Mouse (Mus musculus) stomach, embryonic 14.5 days (tissue): Measurements from ENCODE around the gene Prpf3. TPM values are rescaled to one million over a fixed set of nuclear protein-coding genes. Genes with fewer than 3 reads are reported as not detected.
"Not testable (repeated sequence)": the region's sequence is repeated elsewhere in the genome, so short reads cannot be mapped to it uniquely, and the experiment has no call there.

Experiments used
- ATAC-seq: fragments of 200-750 bp; cut with Nextera tagmentation; 2 replicates; pipeline ENCODE4 v1.8.0; 2017; ENCODE audit warnings: low read depth, moderate TSS enrichment; ENCODE audit not compliant: insufficient number of reproducible peaks, insufficient read depth, low FRiP score
- H3K27ac ChIP-seq: fragments of 300-500 bp; sonication (generic); 2 replicates; pipeline ENCODE4 v1.5.1; 2014; ENCODE audit warnings: mild to moderate bottlenecking, low read length, moderate library complexity, mixed read lengths
- H3K27me3 ChIP-seq: fragments of 300-500 bp; sonication (generic); 2 replicates; pipeline ENCODE4 v1.6.1; 2014; ENCODE audit warnings: low read length, control low read depth, mixed read lengths; ENCODE audit not compliant: control insufficient read depth, insufficient read depth
- H3K36me3 ChIP-seq: fragments of 300-500 bp; sonication (generic); 2 replicates; pipeline ENCODE4 v1.6.1; 2014; ENCODE audit warnings: mild to moderate bottlenecking, control low read depth, low read length, moderate library complexity, mixed read lengths; ENCODE audit not compliant: control insufficient read depth, insufficient read depth
- H3K4me1 ChIP-seq: fragments of 300-500 bp; sonication (generic); 2 replicates; pipeline ENCODE4 v1.6.1; 2014; ENCODE audit warnings: low read length, control low read depth, mixed read lengths; ENCODE audit not compliant: control insufficient read depth, insufficient read depth
- H3K4me2 ChIP-seq: fragments of 300-500 bp; sonication (generic); replicated peaks from 2 replicates; pipeline ENCODE4 v1.6.1; 2014; ENCODE audit warnings: low read depth, low read length, control low read depth
- H3K4me3 ChIP-seq: fragments of 300-500 bp; sonication (generic); 2 replicates; pipeline ENCODE4 v1.5.1; 2014; ENCODE audit warnings: low read depth, low read length, control low read depth
- H3K9ac ChIP-seq: fragments of 300-500 bp; sonication (generic); replicated peaks from 2 replicates; pipeline ENCODE4 v1.6.1; 2014; ENCODE audit warnings: low read depth, mild to moderate bottlenecking, control low read depth, low read length, moderate library complexity, mixed read lengths
- H3K9me3 ChIP-seq: fragments of 300-500 bp; sonication (generic); 2 replicates; pipeline ENCODE4 v1.6.1; 2016; ENCODE audit warnings: low read depth, low read length, control low read depth; ENCODE audit not compliant: control insufficient read depth
- WGBS: fragments of 180-500 bp; shearing (Covaris S2); extraction: QIAGEN DNeasy Blood & Tissue Kit; methylation state at CpG from one replicate; pipeline ENCODE4 v1.1.7; 2014; 5-methylcytosine and 5-hydroxymethylcytosine counted together
- polyA plus RNA-seq: library from polyadenylated mRNA; unstranded; fragments of >200 nt; fragmentation: Nextera tagmentation; extraction: Ambion mirVana; gene quantifications from 2 replicates; pipeline ENCODE4 v1.2.1, GENCODE M21; 2014

Prpf3 gene
- polyA plus RNA-seq, 1 experiment from 2014 or later, result 55.5 TPM

- H3K27me3 ChIP-seq, result no peaks in the 10 kb centered on the region
- H3K36me3 ChIP-seq, result peaks cover 33% of the 10 kb centered on the region
- no peak for ATAC-seq
- no peak overlapping the region for H3K9ac ChIP-seq
- H3K27ac ChIP-seq, result no peak overlapping the region
- no peaks in the 10 kb centered on the region for H3K9me3 ChIP-seq
- WGBS, result 88% methylated on average over 5 of the region's 5 CpGs
- no peak overlapping the region for H3K4me2 ChIP-seq
- H3K4me1 ChIP-seq, result peaks cover 6% of the 10 kb centered on the region; the same call in 1 of the 2 replicates
- no peak overlapping the region for H3K4me3 ChIP-seq
These were observed 10.4 kb upstream of the Prpf3 start for GRCm38 (mm10) chr3:95866071-95866470.

GRCm38 (mm10) chr3:95865571-95865970 is 9.9 kb upstream of the Prpf3 start:
- 91% methylated on average over 20 of the region's 20 CpGs for WGBS
- Histone ChIP-seq H3K4me3 (no peak overlapping the region), H3K9me3 (no peaks in the 10 kb centered on the region), H3K27ac (no peak overlapping the region), H3K4me1 (peaks cover 4% of the 10 kb centered on the region; the same call in 1 of the 2 replicates), H3K27me3 (no peaks in the 10 kb centered on the region), H3K4me2 (no peak overlapping the region), H3K9ac (no peak overlapping the region), H3K36me3 (peaks cover 33% of the 10 kb centered on the region)
- ATAC-seq, result no peak

- H3K9me3 ChIP-seq, result no peaks in the 10 kb centered on the region
- H3K27ac ChIP-seq, result no peak overlapping the region
- no peak overlapping the region for H3K4me3 ChIP-seq
- no peak overlapping the region for H3K9ac ChIP-seq
- H3K4me1 ChIP-seq, result no peaks in the 10 kb centered on the region
- no peak for ATAC-seq
- peaks cover 33% of the 10 kb centered on the region for H3K36me3 ChIP-seq
- no peak overlapping the region for H3K4me2 ChIP-seq
- WGBS, result 75% methylated on average over 5 of the region's 5 CpGs
- no peaks in the 10 kb centered on the region for H3K27me3 ChIP-seq
These were observed 9.4 kb upstream of the Prpf3 start for GRCm38 (mm10) chr3:95865050-95865449.

GRCm38 (mm10) chr3:95863578-95863977 is 7.9 kb upstream of the Prpf3 start:
- Histone ChIP-seq H3K4me2 (no peak overlapping the region), H3K9me3 (no peaks in the 10 kb centered on the region), H3K4me3 (no peak overlapping the region), H3K27ac (no peak overlapping the region), H3K4me1 (no peaks in the 10 kb centered on the region), H3K27me3 (no peaks in the 10 kb centered on the region), H3K9ac (no peak overlapping the region), H3K36me3 (peaks cover 27% of the 10 kb centered on the region)
- ATAC-seq, result no peak
- 71% methylated on average over 7 of the region's 7 CpGs for WGBS

- no peaks in the 10 kb centered on the region for H3K27me3 ChIP-seq
- peaks cover 17% of the 10 kb centered on the region for H3K36me3 ChIP-seq
- ATAC-seq, result peak; percentile 67; the same call in 1 of the 2 replicates
- H3K4me2 ChIP-seq, result no peak overlapping the region
- H3K4me1 ChIP-seq, result no peaks in the 10 kb centered on the region
- H3K4me3 ChIP-seq, result no peak overlapping the region
- 40% methylated on average over 2 of the region's 2 CpGs for WGBS
- no peaks in the 10 kb centered on the region for H3K9me3 ChIP-seq
- H3K9ac ChIP-seq, result no peak overlapping the region
- no peak overlapping the region for H3K27ac ChIP-seq
These were observed 6.1 kb upstream of the Prpf3 start for GRCm38 (mm10) chr3:95861796-95862195.

- H3K36me3 ChIP-seq, result peaks cover 17% of the 10 kb centered on the region
- WGBS, result 73% methylated on average over 10 of the region's 10 CpGs
These were observed 5.5 kb upstream of the Prpf3 start for GRCm38 (mm10) chr3:95861216-95861615.

GRCm38 (mm10) chr3:95860323-95860722 is 4.6 kb upstream of the Prpf3 start:
- Histone ChIP-seq H3K4me3 (no peak overlapping the region), H3K4me2 (no peak overlapping the region), H3K9ac (no peak overlapping the region), H3K27ac (no peak overlapping the region), H3K4me1 (no peaks in the 10 kb centered on the region), H3K36me3 (peaks cover 16% of the 10 kb centered on the region), H3K9me3 (no peaks in the 10 kb centered on the region), H3K27me3 (no peaks in the 10 kb centered on the region)
- 82% methylated on average over 3 of the region's 3 CpGs for WGBS
- ATAC-seq, result no peak

More at GRCm38 (mm10) chr3:95861216-95861615, 5.5 kb upstream of the Prpf3 start:
- no peaks in the 10 kb centered on the region for H3K27me3 ChIP-seq
- H3K4me3 ChIP-seq, result no peak overlapping the region
- H3K27ac ChIP-seq, result no peak overlapping the region
- no peak overlapping the region for H3K4me2 ChIP-seq
- H3K9me3 ChIP-seq, result no peaks in the 10 kb centered on the region
- no peaks in the 10 kb centered on the region for H3K4me1 ChIP-seq
- H3K9ac ChIP-seq, result no peak overlapping the region
- ATAC-seq, result no peak

GRCm38 (mm10) chr3:95858278-95858677 is 2.6 kb upstream of the Prpf3 start:
- H3K36me3 ChIP-seq, H3K4me1 ChIP-seq, H3K9ac ChIP-seq, H3K27ac ChIP-seq, H3K27me3 ChIP-seq, H3K9me3 ChIP-seq, ATAC-seq, H3K4me2 ChIP-seq, H3K4me3 ChIP-seq: not testable (repeated sequence)
- WGBS, result 75% methylated on average over 3 of the region's 3 CpGs

- H3K4me3 ChIP-seq, H3K9ac ChIP-seq, H3K4me2 ChIP-seq, H3K27ac ChIP-seq, H3K27me3 ChIP-seq, H3K9me3 ChIP-seq, ATAC-seq, H3K4me1 ChIP-seq: not testable (repeated sequence)
- peaks cover 15% of the 10 kb centered on the region for H3K36me3 ChIP-seq
- 88% methylated on average over 1 of the region's 1 CpGs for WGBS
These were observed 1.4 kb upstream of the Prpf3 start for GRCm38 (mm10) chr3:95857050-95857449.
